Mouse (Mus musculus): Measurements from ENCODE around the gene Pax4. TPM values are rescaled to one million over a fixed set of nuclear protein-coding genes. Genes with fewer than 3 reads are reported as not detected.

The Pax4 gene
- not detected for polyA plus RNA-seq (2017; shearing (Covaris generic))

DNA sequence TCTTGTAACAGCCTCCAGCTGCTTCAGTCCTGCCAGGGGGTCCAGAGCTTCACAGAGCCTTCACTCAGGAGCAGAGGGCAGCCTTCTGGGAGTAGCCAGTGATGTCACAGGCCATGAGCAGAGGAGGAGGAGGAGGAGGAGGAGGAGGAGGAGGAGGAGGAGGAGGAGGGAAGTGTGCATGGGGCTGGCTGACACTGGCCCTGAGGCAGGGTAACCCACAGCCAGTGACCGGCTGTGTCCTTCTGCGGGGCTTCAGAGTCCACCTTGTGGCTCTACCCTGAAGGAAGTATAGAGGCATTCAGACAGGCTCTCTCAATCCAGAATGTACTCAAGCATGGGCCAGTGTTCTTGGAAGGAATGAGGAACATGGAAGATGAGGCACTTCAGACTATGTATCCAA, at the start of gene Pax4:
TSS of gene Pax4 (minus strand) at position 101 of the 400 bp plus-strand sequence.

DNA sequence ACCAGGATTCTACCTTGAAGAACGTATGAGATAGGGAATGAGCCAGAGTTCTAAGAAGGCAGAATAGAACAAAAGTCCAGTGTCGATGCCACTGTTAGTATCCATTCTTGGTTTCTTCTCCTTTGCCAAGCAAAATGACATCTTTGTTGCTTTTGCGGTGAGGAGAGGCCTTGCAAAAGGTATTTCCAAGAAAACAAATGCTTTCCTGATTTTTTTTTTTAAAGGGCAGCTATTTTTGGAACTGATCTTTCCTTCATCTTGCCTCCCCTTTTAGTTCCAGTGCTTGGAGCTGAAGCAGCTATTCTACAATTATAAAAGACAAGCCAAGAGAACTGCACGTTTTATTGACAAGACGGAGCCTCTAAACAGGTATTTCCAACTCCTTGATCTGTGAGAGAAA, 25.7 kb upstream of the Pax4 start, which contains the start of gene Snd1:
TSS of gene Snd1 (plus strand) at position 301 of the 400 bp plus-strand sequence.

DNA sequence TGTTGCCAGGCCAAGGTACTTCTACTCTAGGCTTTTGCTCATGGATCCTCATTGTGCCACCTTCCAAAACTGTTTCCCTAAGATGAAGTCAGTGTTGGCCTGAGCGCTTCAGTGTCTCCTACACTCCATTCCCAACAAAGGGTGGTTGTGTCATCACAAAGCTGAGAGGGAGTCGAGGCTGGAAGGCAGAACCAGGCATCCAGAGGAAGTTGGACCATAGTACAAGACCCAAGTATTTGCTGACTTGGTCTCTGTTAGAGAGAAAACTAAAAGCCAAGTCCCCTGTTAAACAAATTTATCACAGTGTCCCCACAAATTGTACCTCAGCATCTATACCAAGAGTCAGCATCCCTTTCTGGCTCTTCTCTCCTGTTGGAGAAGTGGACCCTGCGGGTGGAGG, 20.9 kb downstream of the Pax4 start, which contains the start of gene Gcc1:
TSS of gene Gcc1 (minus strand) at position 101 of the 400 bp plus-strand sequence.

DNA sequence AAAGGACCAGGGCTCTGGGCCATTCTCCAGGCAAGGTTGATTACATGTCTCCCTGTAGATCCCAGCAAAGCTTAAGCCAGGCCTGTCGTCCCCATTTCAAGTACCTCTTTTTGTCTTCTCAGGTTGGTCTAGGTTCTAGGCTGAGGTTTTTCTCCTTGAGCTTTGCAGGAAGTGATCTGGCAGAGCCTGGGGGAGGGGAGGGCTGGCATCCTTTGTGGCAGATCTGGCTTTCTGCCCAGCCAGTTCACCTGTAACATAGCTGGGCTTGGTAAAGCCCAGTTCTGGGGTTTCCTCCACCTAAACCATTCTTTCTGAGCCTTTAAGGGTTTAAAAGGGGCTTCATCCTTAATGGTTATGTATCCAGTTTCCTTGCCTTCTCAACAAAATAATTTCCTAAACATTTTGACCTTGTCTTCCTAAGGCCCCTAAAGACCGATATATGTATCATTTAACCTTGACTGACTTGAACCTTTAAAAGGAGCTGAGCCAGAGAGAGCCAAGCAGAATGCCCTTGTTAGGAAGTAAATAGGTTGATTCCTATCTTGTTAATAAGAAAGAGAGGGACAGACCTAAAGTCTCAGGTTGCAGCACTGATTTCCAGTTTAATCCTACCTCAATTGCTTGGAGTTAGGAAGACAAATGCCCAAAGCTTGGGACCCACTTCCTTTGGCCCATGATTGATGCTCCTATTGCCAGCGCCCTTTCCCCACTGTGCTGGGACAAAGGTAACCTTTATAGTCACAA, 21.9 kb downstream of the Pax4 start, which contains the start of gene Fscn3:
TSS of gene Fscn3 (plus strand) at position 694 of the 744 bp plus-strand sequence.

DNA sequence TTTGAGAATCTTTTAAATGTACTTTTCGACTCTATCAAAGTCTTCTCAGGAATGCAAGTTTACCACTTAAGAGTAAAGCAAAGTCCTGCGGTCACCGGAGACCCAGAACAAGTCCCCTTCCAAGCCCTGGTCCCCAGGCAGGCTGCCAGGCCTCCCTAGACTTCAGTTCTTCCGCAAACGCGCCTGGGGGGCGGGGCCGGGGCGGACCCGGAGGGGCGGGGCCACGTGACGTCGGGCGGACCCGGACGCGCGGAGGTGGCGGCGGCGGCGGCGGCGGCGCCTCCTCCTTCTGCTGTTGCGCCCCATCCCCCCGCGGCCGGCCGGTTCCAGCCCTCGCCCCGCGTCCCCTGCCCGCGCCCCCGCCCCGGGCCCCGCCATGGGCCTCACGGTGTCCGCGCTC, 25.8 kb downstream of the Pax4 start, which contains the start of gene Arf5:
TSS of gene Arf5 (plus strand) at position 248 of the 400 bp plus-strand sequence.

DNA sequence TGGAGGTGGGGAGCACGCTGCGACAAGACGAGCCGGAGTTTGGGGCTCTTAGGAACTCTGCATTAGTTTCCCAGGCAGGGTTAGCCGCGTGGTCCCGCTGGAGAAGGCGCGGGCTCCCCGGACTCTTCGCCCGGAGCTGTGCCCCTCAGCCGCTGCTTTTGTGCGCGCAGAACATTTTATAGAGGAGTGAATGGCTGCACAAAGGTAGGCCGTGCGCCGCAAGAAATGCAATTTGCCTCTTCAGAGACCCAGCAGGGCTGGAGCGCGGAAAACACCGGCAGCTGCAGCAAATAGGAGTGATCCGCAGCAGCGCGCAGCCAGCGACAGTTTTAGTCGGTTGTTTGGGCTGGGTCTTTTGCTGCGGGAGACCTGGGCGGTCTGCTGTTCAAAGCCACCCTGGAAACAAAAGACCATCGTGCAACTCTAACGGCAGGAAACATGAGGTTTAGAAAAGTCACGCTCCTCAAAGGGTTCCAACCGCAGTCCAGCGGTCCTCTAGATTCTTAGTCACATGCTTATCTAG, 51.4 kb downstream of the Pax4 start, which contains the start of gene Zfp800:
TSS of gene Zfp800 (minus strand) at position 325 of the 523 bp plus-strand sequence.

Other genes with a start within 250 kb of the Pax4 start
- 10 to 100 TPM; 35.2 to 51.9 TPM for gene Zfp800, start 51.3 kb downstream of the Pax4 start, polyA plus RNA-seq (2017; shearing (Covaris generic))
- gene Arf5, start 25.8 kb downstream of the Pax4 start, polyA plus RNA-seq (2017; shearing (Covaris generic)): 100 to 1,000 TPM; 427 to 445 TPM
- gene Fscn3, start 21.6 kb downstream of the Pax4 start, polyA plus RNA-seq (2017; shearing (Covaris generic)): under 1 TPM in 1 of 2 experiments, not detected in 1; 0.12 TPM
- gene Gcc1, start 21.0 kb downstream of the Pax4 start, polyA plus RNA-seq (2017; shearing (Covaris generic)): 10 to 100 TPM in 1 of 2 experiments, 1 to 10 TPM in 1; 7.6 to 22.1 TPM
- gene Snd1, start 25.8 kb upstream of the Pax4 start, polyA plus RNA-seq (2017; shearing (Covaris generic)): 100 to 1,000 TPM in 1 of 2 experiments, 10 to 100 TPM in 1; 80.0 to 106 TPM

Data from activated CD4-positive, CD25-positive, alpha-beta regulatory T cell (primary cell).